Mouse (Mus musculus) forebrain, postnatal 0 days (tissue): ENCODE measurements at regions not wholly inside any gene's neighbourhood (a gene's known extent, or its start where the extent isn't known, plus 50 kb on each side); places are given as distances from the start of the nearest gene placed in this dataset.

Experiments
- ATAC-seq: fragments of 200-750 bp; cut with Nextera tagmentation; 2 replicates; pipeline ENCODE4 v1.8.0; 2017; ENCODE audit warnings: mild to moderate bottlenecking, moderate library complexity
- DNase-seq: peaks from one replicate; pipeline ENCODE4 v3.0.0-alpha.2; 2015
- H3K27ac ChIP-seq: fragments of 300-500 bp; sonication (generic); 2 replicates; pipeline ENCODE4 v1.5.1; 2014; ENCODE audit warnings: low read depth, mild to moderate bottlenecking, antibody characterized with exemption, low read length, moderate library complexity, mixed read lengths
- H3K27me3 ChIP-seq: fragments of 300-500 bp; sonication (generic); 2 replicates; pipeline ENCODE4 v1.6.1; 2014; ENCODE audit warnings: mild to moderate bottlenecking, low read length, mixed read lengths; ENCODE audit not compliant: insufficient read depth
- H3K36me3 ChIP-seq: fragments of 300-500 bp; sonication (generic); 2 replicates; pipeline ENCODE4 v1.6.1; 2014; ENCODE audit warnings: mild to moderate bottlenecking, moderate library complexity; ENCODE audit not compliant: insufficient read depth
- H3K4me1 ChIP-seq: fragments of 300-500 bp; sonication (generic); 2 replicates; pipeline ENCODE4 v1.6.1; 2014; ENCODE audit warnings: antibody characterized with exemption; ENCODE audit not compliant: insufficient read depth
- H3K4me2 ChIP-seq: fragments of 300-500 bp; sonication (generic); 2 replicates; pipeline ENCODE4 v1.6.1; 2014; ENCODE audit warnings: low read depth, mild to moderate bottlenecking, moderate library complexity
- H3K4me3 ChIP-seq: fragments of 300-500 bp; sonication (generic); 2 replicates; pipeline ENCODE4 v1.5.1; 2014; ENCODE audit warnings: low read depth, low read length, mixed read lengths
- H3K9ac ChIP-seq: fragments of 300-500 bp; sonication (generic); 2 replicates; pipeline ENCODE4 v1.6.1; 2014; ENCODE audit warnings: mild to moderate bottlenecking
- H3K9me3 ChIP-seq: fragments of 300-500 bp; sonication (generic); 2 replicates; pipeline ENCODE4 v1.6.1; 2016; ENCODE audit warnings: low read length
- CTCF ChIP-seq: sonication (generic); IDR thresholded peaks from 2 replicates; pipeline ENCODE4 v1.5.1; 2016; ENCODE audit warnings: antibody characterized with exemption, control low read depth, low read depth
- WGBS: fragments of 180-500 bp; shearing (Covaris S2); extraction: QIAGEN DNeasy Blood & Tissue Kit; methylation state at CpG from one replicate; pipeline ENCODE4 v1.1.7; 2014; 5-methylcytosine and 5-hydroxymethylcytosine counted together

GRCm38 (mm10) chr5:26586108-26586507, 230.9 kb upstream of the Dpp6 start:
- no peak for TF ChIP-seq CTCF
- H3K9ac ChIP-seq, result no peak overlapping the region
- no peaks in the 10 kb centered on the region for H3K4me1 ChIP-seq
- no peaks in the 10 kb centered on the region for H3K36me3 ChIP-seq
- no peak overlapping the region for H3K4me3 ChIP-seq
- H3K9me3 ChIP-seq, result no peaks in the 10 kb centered on the region
- ATAC-seq (no peak), DNase-seq (no peak)
- no peak overlapping the region for H3K27ac ChIP-seq
- 85% methylated on average over 5 of the region's 5 CpGs for WGBS
- no peak overlapping the region for H3K4me2 ChIP-seq
- H3K27me3 ChIP-seq, result no peaks in the 10 kb centered on the region

GRCm38 (mm10) chr5:26590886-26591285, 226.1 kb upstream of the Dpp6 start:
- H3K27me3 ChIP-seq, result no peaks in the 10 kb centered on the region
- H3K4me2 ChIP-seq, result no peak overlapping the region
- no peak for TF ChIP-seq CTCF
- no peak overlapping the region for H3K27ac ChIP-seq
- ATAC-seq (no peak), DNase-seq (no peak)
- H3K4me1 ChIP-seq, result no peaks in the 10 kb centered on the region
- 86% methylated on average over 6 of the region's 6 CpGs for WGBS
- no peak overlapping the region for H3K4me3 ChIP-seq
- H3K36me3 ChIP-seq, result no peaks in the 10 kb centered on the region
- H3K9me3 ChIP-seq, result no peaks in the 10 kb centered on the region
- H3K9ac ChIP-seq, result no peak overlapping the region

GRCm38 (mm10) chr5:26592341-26592740, 224.7 kb upstream of the Dpp6 start:
- Histone ChIP-seq H3K4me1 (no peaks in the 10 kb centered on the region), H3K4me2 (no peak overlapping the region), H3K4me3 (no peak overlapping the region), H3K27ac (no peak overlapping the region), H3K36me3 (no peaks in the 10 kb centered on the region), H3K9ac (no peak overlapping the region), H3K9me3 (no peaks in the 10 kb centered on the region), H3K27me3 (no peaks in the 10 kb centered on the region)
- WGBS, result 66% methylated on average over 3 of the region's 3 CpGs
- no peak for TF ChIP-seq CTCF
- ATAC-seq, result no peak
- no peak for DNase-seq

GRCm38 (mm10) chr5:26597991-26598390, 219.0 kb upstream of the Dpp6 start:
- 93% methylated on average over 2 of the region's 2 CpGs for WGBS
- no peaks in the 10 kb centered on the region for H3K4me1 ChIP-seq
- ATAC-seq, result no peak
- no peak for DNase-seq
- no peak overlapping the region for H3K4me3 ChIP-seq
- no peaks in the 10 kb centered on the region for H3K36me3 ChIP-seq
- H3K4me2 ChIP-seq, result no peak overlapping the region
- no peaks in the 10 kb centered on the region for H3K9me3 ChIP-seq
- TF ChIP-seq CTCF, result no peak
- H3K27me3 ChIP-seq, result no peaks in the 10 kb centered on the region
- H3K9ac ChIP-seq, result no peak overlapping the region
- H3K27ac ChIP-seq, result no peak overlapping the region

DNA sequence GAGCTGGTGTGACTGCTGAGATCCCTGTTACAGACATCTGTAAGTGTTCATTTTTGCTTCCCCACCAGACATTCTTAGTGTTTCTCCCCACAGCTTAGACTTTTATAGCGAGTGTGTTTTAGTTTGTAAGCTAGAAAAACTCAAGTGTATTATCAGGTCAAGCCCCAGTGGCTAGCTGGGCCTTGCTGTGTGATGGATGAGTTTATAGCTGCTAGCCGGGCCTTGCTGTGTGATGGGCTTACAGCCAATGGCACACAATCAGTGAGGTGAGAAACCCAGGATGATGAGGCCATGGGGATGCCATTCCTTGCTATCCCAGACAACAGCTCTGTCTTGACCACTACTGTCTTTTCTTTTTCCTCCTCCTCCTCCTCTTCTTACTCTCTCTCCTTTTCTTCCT, 197.7 kb upstream of the Dpp6 start:
- H3K4me2 ChIP-seq, result no peak overlapping the region
- ATAC-seq (no peak), DNase-seq (no peak)
- 83% methylated on average over 2 of the region's 2 CpGs for WGBS
- H3K27me3 ChIP-seq, result no peaks in the 10 kb centered on the region
- no peak overlapping the region for H3K9ac ChIP-seq
- H3K4me1 ChIP-seq, result no peaks in the 10 kb centered on the region
- H3K9me3 ChIP-seq, result no peaks in the 10 kb centered on the region
- no peak overlapping the region for H3K4me3 ChIP-seq
- H3K27ac ChIP-seq, result no peak overlapping the region
- no peak for TF ChIP-seq CTCF
- no peaks in the 10 kb centered on the region for H3K36me3 ChIP-seq

GRCm38 (mm10) chr5:26622116-26622515, 194.9 kb upstream of the Dpp6 start:
- DNase-seq (no peak), ATAC-seq (no peak)
- no peaks in the 10 kb centered on the region for H3K36me3 ChIP-seq
- WGBS, result 56% methylated on average over 2 of the region's 2 CpGs
- H3K9me3 ChIP-seq, result no peaks in the 10 kb centered on the region
- no peak overlapping the region for H3K4me3 ChIP-seq
- no peak overlapping the region for H3K4me2 ChIP-seq
- no peak for TF ChIP-seq CTCF
- H3K4me1 ChIP-seq, result no peaks in the 10 kb centered on the region
- H3K27me3 ChIP-seq, result no peaks in the 10 kb centered on the region
- H3K9ac ChIP-seq, result no peak overlapping the region
- H3K27ac ChIP-seq, result no peak overlapping the region

GRCm38 (mm10) chr5:26671478-26671877, 145.5 kb upstream of the Dpp6 start:
- DNase-seq (no peak), ATAC-seq (no peak)
- Histone ChIP-seq H3K36me3 (no peaks in the 10 kb centered on the region), H3K27ac (no peak overlapping the region), H3K4me3 (no peak overlapping the region), H3K9me3 (no peaks in the 10 kb centered on the region), H3K4me2 (no peak overlapping the region), H3K4me1 (no peaks in the 10 kb centered on the region), H3K27me3 (no peaks in the 10 kb centered on the region), H3K9ac (no peak overlapping the region)
- no peak for TF ChIP-seq CTCF
- 81% methylated on average over 1 of the region's 1 CpGs for WGBS

GRCm38 (mm10) chr5:26689775-26690174, 127.2 kb upstream of the Dpp6 start:
- no peak for ATAC-seq
- H3K36me3 ChIP-seq, result no peaks in the 10 kb centered on the region
- no peak overlapping the region for H3K4me2 ChIP-seq
- no peak overlapping the region for H3K27ac ChIP-seq
- no peaks in the 10 kb centered on the region for H3K4me1 ChIP-seq
- whole genome bisulfite sequencing, result 38% methylated on average over 3 of the region's 3 CpGs
- TF ChIP-seq CTCF, result no peak
- H3K9me3 ChIP-seq, result no peaks in the 10 kb centered on the region
- DNase-seq, result no peak
- no peak overlapping the region for H3K4me3 ChIP-seq
- H3K9ac ChIP-seq, result no peak overlapping the region
- H3K27me3 ChIP-seq, result no peaks in the 10 kb centered on the region
